Mouse (Mus musculus) liver, embryonic 14.5 days (tissue): ENCODE measurements around the gene Nup133.

Experiments used
- CTCF ChIP-seq: IDR thresholded peaks from 2 replicates; pipeline ENCODE4 v1.5.1; 2016; ENCODE audit warnings: antibody characterized with exemption, low read depth, control low read depth
- EP300 ChIP-seq: IDR thresholded peaks from 2 replicates; pipeline ENCODE4 v1.6.1; 2016; ENCODE audit warnings: antibody characterized with exemption, low read depth

DNA sequence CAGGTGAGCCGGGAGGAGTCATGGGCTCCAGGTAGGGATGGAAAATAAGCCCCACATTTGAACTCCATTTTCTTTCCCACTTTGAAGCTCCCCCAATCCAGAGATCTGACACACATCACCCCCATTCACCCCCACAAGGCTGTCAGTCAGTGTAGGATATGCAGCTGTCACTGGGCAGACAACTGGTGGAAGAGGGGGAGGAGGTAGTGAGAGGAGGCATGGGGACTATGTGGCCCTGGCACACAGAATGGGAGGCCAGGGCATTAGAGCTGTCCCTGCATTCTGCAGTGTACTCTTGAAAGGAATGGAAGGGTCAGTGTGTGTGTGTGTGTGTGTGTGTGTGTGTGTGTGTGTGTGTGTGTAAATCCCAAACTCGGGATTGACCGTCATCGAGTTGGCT lies 53.8 kb downstream of the Nup133 start:
- TF ChIP-seq EP300: no peak
- TF ChIP-seq CTCF: no peak
